Mouse (Mus musculus) bone marrow macrophage, adult 2 months (primary cell): ENCODE data around the gene Churc1.

ENCODE experiments used
- CTCF ChIP-seq: IDR thresholded peaks from 2 replicates; pipeline ENCODE4 v1.5.1; 2012; ENCODE audit warnings: low read depth, mild to moderate bottlenecking, low read length, moderate library complexity
- POLR2A ChIP-seq: IDR thresholded peaks from 2 replicates; pipeline ENCODE4 v1.6.1; 2012; ENCODE audit warnings: mild to moderate bottlenecking, low read depth, low read length, borderline replicate concordance

GRCm38 (mm10) chr12:76784056-76784619 lies 18.8 kb downstream of the Churc1 start:
- TF ChIP-seq CTCF (no peak), POLR2A (no peak)
